Mouse (Mus musculus): ENCODE data around the gene Cyp26b1.

Gene Cyp26b1

DNA sequence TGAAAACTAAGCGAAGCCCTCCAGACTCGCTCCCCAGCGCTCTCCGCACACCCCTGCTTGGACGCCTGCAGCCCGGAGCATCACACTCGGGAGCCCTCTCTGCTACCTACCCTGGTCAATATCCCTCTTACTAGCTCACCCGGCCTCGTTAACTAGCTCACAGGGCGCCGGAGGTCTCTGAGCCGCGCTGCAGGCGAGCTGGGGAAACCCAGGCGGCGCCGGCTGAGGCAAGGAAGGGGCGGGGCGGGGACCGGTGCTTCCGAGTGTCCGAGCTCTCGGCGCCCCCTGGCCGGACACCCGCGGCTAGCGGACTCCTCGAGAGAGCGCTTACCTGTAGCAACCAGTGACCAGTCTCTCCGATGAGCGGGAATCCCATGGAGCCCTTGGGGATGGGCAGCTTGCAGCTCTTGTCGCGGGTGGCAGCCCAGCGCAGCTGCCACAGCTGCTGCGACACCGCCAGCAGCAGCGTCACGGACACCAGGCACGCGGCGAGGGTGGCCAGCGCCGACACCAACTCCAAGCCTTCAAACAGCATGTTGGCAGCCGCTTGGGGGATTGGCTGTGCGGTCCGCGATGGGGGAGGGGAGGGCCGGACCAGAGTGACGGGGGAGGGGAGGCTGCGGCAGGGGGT lies 6.1 kb downstream of the Cyp26b1 start:
- no peak for DNase-seq (ENCODE audit: low spot score)

DNA sequence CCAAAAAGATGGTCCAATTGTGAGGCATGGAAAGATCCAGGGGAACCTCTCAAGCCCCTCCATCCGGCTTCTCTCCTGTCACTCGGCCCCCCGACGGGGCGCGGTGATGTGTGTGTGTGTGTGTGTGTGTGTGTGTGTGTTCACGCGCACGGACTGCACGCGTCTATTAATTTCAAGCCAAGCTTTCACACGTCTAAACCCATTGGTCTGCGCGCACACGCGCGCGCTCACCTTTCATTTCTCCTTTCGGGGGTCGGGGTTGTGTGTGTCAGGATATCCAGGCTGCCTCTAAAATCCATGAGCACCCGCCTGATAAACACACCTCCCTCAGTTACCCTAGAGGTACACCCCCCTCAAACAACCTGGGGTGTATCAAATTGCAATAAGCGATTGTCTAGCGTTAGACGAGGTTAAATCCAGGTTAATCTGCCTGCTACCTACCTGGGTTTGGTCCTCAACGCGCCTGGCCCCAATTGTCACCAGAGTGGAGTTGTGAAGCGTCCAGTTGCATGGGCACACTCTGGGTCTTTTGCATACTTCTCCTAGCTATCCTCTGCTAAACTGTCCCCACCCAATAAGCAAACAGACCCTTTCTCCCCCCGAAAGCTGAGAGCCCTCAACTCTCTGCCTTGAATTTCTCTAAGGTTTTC lies 7.0 kb downstream of the Cyp26b1 start:
- no peak for DNase-seq (ENCODE audit: low spot score)

DNA sequence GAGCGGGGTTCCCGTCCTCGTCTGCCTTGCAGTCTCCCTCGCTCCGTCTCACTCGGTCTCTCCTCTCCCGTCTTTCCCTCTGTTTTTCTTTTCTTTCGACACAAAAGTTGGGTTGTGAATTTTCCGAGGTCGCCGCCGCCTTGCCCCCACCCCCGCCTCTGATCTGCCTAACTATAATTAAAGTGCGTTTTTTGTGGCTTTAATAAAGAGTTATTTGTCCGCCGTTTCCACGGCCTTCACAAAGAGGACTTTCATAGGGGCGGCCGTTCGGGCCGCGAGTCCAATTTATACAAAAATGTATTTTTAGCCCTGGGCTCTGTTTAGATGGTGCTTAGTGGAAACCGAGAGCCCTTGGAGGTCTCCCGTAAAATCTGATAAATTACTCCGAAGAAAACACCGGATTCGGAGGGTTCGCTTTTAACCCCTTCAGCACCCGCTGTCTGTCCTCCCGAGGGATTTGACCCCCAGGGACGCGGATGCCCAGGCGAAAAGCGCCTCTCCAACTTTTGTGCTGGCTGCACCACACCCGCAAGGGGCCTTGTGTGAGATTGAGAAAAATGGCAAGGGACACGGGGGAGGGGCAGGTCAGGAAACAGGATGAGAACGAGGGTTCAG lies 7.9 kb downstream of the Cyp26b1 start:
- no peak for DNase-seq (ENCODE audit: low spot score)

DNA sequence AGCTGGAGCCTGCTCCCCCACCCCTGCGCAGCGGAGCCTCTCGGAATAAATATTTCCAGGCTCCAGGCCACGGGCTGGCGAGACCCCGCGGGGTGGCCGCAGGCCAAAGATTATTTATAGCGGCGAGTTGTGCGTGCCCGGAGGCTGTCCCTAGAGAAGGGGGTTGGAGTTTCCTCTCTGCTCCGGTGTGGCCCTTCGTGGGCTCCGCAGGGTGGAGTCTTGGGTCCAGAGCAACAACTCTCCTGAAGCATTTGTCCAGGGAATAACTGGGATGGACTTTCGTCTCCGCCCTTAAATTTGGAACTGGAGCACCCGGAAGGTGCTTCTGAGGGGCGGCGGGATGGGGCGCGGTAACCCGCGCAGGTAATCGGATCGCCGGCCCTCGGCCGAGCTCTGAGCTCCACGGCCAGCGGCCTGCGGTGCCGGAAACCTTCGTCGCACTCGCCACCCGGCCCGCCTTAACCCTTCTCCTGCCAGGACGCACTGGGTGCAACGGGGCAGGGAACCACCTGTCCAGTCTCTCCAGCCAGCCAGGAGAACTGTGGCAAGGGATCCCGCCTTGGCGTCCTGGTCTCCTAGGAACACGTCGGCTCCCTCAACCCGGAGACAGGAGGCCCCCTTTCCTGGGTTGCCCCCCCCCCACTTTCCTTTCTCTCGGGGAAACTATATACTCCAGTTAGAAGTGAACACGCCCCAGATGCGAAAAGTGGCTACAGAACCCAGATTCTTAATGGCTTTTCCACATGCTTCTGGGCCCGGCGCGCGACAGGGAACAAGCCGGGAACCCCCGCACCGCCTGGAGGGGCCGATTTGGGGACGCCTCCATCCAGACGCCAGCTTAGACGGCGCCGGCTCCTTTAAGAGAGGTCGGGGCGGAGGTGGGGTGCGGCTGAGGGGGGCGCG lies 8.7 kb downstream of the Cyp26b1 start:
- no peak for DNase-seq (ENCODE audit: low spot score)

DNA sequence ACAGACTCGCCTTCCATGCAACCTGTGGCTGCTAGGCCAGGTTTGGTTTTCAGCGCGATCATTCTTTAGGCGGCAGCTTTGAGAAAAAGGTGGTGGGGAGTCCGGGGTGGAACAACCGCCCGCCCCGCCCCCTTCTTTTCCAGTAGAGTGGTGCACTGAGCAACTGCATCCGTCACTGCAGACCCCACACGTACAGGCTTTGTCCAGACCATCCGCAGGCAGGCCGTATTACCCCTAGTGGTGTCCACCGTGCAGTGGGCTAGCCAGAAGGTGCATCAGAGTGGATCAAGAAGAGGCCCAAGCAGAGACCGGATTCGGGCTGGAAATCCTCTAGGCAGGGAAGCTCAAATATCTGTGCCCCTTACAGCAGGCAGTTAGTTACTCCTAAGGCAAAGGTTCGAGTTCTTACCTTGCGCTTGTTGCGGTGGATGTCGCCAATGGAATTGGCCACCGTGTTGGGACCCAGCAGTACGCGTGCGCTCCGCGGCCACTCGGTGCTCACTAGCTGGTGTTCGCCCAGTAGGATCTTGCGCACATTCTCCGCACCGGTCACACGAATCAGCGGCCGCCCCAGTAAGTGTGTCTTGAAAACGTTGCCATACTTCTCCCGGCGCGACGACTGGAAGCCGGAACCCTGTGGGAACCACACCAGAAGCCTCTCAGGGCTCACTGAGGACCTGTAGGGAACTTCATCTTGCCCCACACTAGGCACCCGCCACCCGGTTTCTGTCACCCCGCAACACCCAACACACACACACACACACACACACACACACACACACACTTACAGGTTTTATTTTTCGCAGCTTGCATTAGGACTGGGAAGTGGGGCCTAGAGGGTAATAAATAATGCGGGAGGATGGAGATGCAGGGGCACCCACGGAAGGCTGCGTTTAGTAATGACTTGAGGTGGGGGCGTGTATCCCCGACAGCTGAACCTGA lies 9.6 kb downstream of the Cyp26b1 start:
- DNase-seq (ENCODE audit: low spot score) = no peak

- no peak for DNase-seq (ENCODE audit: low spot score)
Measured at GRCm38 (mm10) chr6:84583371-84583770, 10.3 kb downstream of the Cyp26b1 start.

- DNase-seq (ENCODE audit: low spot score) = no peak
Measured at GRCm38 (mm10) chr6:84582826-84583225, 10.9 kb downstream of the Cyp26b1 start.

DNA sequence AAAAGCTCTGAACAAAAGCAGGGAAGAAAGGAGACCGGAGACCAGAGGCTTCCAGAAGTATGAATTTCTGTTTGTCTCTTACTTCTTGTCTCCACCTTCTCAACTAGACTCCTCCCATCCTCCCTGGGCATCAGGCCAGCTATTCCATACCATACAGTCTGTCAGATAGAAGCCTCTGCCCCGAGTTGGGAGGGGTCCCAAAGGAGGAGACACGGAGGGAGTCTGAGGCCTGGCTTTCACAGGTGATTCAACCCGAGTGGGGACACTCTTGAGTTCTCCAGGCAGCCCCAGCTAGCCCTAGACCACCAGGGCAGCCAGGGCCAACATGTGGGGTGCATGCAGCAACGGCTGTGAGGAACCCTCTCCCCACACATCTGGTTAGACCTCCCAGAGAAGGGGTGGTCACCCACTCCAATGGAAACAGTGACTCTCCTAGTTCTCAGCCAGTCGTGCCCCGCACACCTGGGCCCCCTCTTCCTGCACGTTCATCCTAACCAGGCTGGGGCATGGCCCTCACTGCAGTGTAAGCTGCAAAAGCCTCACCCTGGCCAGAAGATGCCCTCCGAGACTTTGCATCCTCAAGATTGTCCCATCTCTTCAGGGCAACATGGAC lies 11.8 kb downstream of the Cyp26b1 start:
- DNase-seq (ENCODE audit: low spot score) = no peak

GRCm38 (mm10) chr6:84580979-84581832 lies 12.5 kb downstream of the Cyp26b1 start:
- no peak for DNase-seq (ENCODE audit: low spot score)

DNA sequence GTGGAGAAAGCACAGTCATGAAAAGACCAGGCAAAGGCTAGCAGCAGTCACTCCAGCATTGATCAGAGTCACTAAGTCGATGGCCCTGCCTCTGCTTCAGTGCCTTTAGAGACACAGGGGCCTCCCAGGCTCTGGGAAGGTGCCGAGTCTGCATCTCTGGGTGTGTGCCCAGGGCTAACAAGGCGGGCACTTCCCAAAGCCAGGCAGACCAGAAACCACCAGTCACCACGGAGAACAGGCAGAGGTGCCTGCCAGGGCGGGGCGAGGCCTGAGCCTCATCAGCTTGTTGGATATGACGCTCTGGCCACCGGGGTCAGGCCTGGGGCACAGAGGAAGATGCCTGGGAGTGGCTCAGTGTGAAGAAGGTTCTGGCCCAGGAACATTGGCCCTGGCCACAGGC lies 14.2 kb downstream of the Cyp26b1 start:
- no peak for DNase-seq (ENCODE audit: low spot score)

GRCm38 (mm10) chr6:84578928-84579327 lies 14.8 kb downstream of the Cyp26b1 start:
- no peak for DNase-seq (ENCODE audit: low spot score)

DNA sequence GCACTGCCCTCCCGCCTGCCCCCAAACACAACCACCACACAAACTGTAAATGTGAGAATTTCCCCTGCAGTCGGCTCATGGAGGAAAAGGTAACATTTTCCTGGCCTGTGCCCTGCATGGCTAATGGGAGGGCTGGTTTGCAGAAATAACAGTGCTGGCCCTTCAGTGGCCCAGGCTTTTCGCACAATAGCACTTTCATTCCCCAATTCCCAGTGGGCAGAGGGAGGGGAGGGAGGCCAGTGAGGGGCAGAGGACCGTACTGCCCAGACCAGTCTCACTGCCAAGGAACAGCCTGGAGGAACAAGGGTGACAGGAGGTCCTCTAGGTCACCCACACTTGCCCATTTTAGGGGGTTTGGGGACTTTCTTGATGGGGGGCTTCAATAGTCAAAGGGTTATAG lies 15.8 kb downstream of the Cyp26b1 start:
- DNase-seq (ENCODE audit: low spot score) = no peak

DNA sequence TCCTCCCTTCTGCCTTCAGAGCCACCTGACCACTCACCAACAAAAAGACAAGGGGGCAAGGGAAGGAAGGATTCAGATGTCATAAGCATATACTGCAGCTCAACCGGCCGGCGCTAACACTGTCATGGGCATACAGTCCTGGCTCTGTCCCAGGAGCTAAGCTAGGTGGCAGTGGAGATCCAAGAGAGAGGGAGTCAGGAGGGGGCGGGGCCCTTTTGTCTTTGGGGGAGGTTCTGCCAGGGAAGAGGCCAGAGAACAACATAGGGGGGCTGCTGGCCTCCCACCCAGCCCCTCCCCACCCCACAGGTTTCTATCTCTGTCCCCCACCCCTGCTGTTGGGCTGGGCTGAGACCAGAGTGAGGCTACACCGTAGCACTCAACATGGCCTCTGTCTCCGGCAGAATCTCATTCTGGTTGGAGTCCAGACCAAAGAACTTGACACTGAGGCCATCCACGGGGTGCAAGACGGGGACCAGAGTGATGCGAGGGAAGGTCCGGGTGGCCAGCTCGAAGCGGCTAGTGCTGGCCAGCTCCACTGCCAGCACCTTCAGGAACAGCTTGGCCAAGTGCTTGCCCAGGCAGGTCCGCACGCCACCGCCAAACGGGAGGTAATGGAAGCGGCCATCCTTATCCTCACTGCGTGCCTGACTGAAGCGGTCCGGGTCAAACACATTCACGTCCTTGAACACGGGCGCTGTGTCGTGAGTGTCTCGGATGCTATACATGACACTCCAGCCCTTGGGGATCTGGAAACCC lies 19.6 kb downstream of the Cyp26b1 start:
- no peak for DNase-seq (ENCODE audit: low spot score)

DNA sequence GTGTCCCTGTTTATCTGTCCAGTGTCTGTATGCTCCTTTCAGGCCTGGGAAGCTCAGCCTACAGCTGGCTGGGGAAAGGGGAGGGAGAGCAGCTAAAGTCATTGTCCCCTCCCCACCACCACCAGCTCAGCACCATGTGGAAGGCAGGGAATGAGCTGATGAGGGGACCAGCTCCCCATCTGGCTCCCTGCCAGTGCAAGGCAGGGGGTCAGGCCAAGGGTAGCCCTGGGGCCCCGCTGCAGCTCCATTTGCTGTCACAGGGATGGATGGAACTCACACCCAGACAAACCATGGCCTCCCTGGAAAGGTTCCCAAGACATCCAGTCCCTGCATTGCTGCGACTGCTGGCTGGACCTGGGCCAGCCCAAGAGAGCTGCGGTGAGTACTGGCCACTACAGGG lies 23.7 kb downstream of the Cyp26b1 start:
- no peak for DNase-seq (ENCODE audit: low spot score)

- DNase-seq (ENCODE audit: low spot score) = no peak
Measured at GRCm38 (mm10) chr6:84569590-84569989, 24.1 kb downstream of the Cyp26b1 start.

DNA sequence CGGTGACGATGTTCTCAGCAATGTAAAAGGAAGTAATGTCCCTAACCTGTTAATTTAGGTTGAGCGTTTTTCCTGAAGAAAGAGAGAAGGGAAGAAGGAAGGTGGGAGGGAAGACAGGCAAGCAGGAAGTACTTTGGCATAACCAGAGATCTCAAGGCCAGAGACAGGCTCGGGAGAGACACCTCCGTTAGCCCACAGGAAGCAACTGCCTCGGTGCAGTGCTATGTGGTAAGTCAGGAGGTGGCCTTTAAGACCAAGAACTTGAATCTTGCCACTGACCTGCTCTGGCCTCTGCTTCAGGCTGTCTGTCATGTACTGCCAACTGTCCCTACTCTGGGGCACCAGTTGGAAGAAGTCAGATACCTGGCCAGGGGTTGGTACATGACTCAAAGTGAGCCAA lies 24.8 kb downstream of the Cyp26b1 start:
- no peak for DNase-seq (ENCODE audit: low spot score)

GRCm38 (mm10) chr6:84567696-84568095 lies 26.0 kb downstream of the Cyp26b1 start:
- DNase-seq (ENCODE audit: low spot score) = no peak

- DNase-seq (ENCODE audit: low spot score) = no peak
Measured at GRCm38 (mm10) chr6:84566825-84567224, 26.9 kb downstream of the Cyp26b1 start.

DNA sequence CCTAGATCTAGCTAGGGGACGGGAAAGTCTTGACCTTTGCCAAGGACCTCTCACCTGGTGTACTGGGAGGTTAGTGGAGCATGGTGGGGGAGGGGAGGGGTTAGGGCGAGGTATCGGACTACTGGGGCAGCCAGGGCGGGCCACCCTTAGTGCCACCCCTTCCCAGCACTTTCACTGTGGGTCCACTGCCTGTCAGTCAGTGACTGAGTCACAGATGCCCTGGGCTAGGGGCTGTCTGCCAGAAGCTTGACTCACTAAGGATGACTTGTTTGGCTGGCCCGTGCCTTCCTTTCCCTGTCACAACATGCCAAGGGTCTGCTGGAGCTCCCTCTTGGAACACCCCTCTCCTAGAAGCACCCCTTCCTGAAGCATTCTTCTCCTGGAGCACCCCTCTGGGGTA lies 28.5 kb downstream of the Cyp26b1 start:
- DNase-seq (ENCODE audit: low spot score) = no peak
